Mouse (Mus musculus) heart, postnatal 0 days (tissue): ENCODE data around the gene Gk5.

Experiments
- CTCF ChIP-seq: IDR thresholded peaks from 2 replicates; pipeline ENCODE4 v1.5.1; 2016; ENCODE audit warnings: antibody characterized with exemption, control low read depth, low read depth
- EP300 ChIP-seq: IDR thresholded peaks from 2 replicates; pipeline ENCODE4 v1.6.1; 2016; ENCODE audit warnings: antibody characterized with exemption, low read depth

- no peak for TF ChIP-seq CTCF
- TF ChIP-seq EP300, result no peak; the same call in 1 of the 2 replicates
Observed at GRCm38 (mm10) chr9:96197806-96198205, 78.6 kb downstream of the Gk5 start.
